Mouse (Mus musculus) left cerebral cortex, adult 9 months (tissue): ENCODE data around the gene Aldh3b3.
A peak's percentile ranks its signal among the peaks of the same experiment; 100 is the strongest.
"Not testable (repeated sequence)": the region's sequence is repeated elsewhere in the genome, so short reads cannot be mapped to it uniquely, and the experiment has no call there.

Experiments used
- DNase-seq, 2 experiments: peaks; one replicate each; pipeline ENCODE4 v3.0.0; 2022; ENCODE audit warnings: low spot score in 2 of 2

The Aldh3b3 gene

DNA sequence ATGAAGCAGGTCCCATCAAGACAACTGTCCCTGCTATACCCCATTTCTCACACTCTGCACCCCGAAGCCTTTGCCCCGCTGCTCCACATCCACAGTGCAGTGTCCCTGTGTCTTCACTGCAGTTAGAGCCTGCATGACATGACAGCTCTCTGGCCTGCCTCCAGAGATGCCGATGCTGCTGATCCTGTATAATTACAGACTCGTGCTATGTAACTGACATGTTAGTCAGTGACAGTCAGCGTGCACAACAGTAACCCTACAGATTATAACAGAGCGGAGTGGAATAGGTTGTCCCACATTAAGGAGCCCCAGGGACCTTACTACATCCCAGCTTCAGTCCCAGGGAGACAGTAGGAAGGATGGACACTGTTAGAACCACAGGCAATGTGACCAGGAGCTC, 16.2 kb downstream of the Aldh3b3 start:
- DNase-seq = not testable (repeated sequence)

- DNase-seq = no peak
Measured at GRCm38 (mm10) chr19:3975866-3976265, 17.4 kb downstream of the Aldh3b3 start.

- DNase-seq = peak in 1 of 2 experiments; percentile 90
Measured at GRCm38 (mm10) chr19:3980309-3980708, 21.9 kb downstream of the Aldh3b3 start.

GRCm38 (mm10) chr19:3980917-3981316, 22.5 kb downstream of the Aldh3b3 start:
- DNase-seq = no peak

DNA sequence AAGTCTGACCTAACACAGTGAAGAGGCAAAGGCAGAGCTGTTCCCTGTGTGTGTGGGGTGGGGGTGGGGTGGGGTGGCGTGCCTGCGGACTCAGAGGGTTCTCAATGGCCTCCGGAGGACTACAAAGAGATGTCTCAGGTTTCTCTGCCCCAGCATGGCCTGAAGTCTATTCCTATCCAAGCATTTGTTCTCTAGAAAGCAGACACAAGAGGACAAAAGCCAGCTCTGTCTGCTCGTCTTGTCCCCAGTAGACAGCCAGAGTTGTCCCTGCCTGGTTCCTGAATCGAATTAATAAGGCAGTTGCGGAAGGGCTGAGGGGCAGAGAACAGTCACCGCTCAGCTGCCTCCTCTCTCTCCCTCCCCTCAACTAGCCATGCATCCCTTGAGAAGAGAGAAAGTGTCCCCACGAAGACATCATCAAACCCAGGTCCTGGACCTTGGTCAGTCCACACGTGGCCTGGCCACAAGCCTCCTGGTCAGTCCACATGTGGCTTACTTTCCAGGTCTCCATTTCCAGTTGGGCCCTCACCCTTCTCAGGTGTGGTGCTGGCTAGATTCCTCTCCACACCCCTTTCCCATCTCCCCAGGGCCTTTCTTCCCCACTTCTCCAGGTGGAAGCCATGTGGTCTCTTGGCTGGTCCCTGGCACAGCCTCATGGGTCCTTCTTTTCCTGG, 25.2 kb downstream of the Aldh3b3 start:
- no peak for DNase-seq

- no peak for DNase-seq
Measured at GRCm38 (mm10) chr19:3985261-3985681, 26.8 kb downstream of the Aldh3b3 start.

DNA sequence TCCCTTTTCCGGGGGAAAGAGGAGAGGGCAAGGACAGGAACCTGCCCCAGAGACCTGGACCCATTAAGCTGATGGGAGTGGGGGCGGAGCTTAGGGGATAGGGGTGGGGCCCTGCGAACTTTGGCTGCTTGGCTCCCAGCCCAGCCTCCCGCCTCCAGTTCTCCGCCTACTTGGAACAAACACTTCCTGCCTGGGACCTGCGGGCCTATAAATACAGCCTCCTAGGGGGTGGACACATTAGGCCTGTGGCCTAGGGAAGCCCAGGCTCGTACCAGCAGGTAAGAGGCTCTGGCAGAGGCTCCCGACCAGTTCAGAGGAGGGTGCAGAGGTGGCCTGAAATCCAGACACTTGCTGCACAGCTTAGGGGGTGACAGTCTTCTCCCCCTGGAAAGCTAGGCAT, 27.9 kb downstream of the Aldh3b3 start, which contains the start of gene Acy3:
TSS of gene Acy3 (plus strand) at position 237 of the 400 bp plus-strand sequence.
- DNase-seq = peak in 1 of 2 experiments; percentile 43

GRCm38 (mm10) chr19:3988066-3988465, 29.6 kb downstream of the Aldh3b3 start:
- no peak for DNase-seq

GRCm38 (mm10) chr19:3988750-3989149, 30.3 kb downstream of the Aldh3b3 start:
- no peak for DNase-seq

DNA sequence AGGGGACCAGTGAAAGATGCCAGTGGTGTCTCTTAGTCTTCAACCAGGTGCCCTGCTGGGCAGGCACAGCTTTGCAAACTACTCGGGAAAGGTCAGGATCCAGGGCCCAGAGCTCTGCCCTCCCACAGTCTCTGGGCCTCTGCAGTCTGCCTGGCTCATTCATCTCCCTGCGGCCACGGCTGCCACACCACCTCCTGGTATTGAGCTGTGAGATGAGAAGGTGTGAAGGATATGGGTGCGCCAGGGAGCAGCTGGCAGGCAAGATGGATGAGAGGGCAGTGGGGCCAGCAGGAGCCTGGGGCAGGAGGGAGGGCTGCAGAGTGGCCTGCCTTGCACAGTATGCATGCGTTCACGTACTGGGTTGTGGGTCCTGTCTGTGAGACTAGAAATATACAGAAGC, 32.4 kb downstream of the Aldh3b3 start:
- no peak for DNase-seq

DNA sequence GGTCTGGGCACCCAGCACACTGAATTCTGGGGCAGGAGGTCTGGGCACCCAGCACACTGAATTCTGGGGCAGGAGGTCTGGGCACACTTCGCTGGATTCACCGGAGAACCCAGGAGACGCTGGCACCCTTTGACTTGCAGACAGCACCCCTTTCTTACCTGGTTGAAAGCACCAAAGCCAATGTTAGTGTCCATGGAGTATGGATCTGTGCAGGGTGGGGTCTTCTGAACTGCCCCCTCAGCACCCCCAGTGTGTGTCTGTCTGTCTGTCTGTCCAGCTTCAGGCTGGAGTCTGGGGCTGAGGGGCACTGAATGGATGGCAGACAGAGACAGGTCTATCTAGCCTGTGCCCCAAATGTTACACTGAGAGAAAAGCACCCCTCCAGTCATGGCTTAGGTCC, 33.1 kb downstream of the Aldh3b3 start:
- no peak for DNase-seq

DNA sequence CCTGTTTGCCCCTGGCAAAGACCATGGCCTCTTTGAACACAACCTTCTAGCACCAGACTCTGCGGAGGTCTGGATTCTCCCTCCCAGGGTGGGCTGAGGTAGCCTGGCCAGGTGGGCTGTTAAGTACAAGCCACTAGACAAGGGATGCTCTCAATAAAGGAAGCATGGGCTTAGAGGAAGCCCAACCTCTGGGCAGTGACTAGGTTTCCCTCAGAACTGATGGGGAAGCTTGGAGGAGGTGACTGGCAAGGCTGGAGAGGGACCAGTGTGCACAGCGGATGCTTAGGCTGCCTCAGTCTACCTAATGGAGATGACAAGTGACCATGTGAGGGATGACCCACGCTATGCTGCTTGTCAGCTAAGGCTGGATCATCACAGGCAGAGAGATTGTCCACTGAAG, 33.5 kb downstream of the Aldh3b3 start:
- no peak for DNase-seq

- DNase-seq = no peak
Measured at GRCm38 (mm10) chr19:3992416-3992815, 34.0 kb downstream of the Aldh3b3 start, which contains the start of gene Tbx10. TSS of gene Tbx10 (plus strand) at chr19:3992752.

DNA sequence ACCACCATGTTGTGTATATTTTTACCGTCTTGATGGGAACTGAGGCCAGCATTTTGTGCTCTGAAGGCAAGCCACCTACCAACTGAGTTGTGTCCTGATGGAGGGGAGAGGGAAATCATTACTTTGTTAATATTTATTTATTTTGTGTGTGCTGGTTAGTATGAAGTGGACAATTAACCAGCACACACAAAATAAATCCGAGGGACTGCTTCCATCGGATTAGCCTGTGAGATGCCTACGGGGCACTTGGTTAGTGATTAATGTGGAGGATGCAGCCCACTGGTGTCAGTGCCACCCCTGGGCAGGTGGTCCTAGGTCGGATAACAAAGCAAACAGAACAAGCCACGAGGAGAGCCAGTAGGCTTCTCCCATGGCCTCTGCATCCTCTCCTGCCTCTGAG, 36.5 kb downstream of the Aldh3b3 start:
- no peak for DNase-seq

GRCm38 (mm10) chr19:3995505-3995904, 37.1 kb downstream of the Aldh3b3 start:
- no peak for DNase-seq

DNA sequence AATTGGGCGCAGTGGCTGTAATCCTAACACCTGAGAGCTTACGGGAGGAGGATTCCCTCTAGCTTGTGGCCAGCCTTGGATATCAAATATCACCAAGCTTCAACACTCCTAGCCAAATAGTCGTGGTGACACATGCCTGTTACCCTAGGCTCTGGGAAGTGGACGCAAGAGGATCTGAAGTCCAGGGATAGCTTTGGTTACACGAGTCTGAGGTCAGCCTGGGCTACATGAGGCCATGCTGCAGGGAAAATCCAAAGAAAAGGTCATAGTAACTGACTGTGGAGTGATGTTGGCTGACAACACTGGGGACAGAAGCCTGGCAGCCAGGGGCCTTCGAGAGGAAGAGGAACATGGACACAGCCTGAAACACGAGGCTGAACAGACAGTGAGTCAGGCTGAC, 37.7 kb downstream of the Aldh3b3 start:
- no peak for DNase-seq

- no peak for DNase-seq
Measured at GRCm38 (mm10) chr19:3996747-3997146, 38.3 kb downstream of the Aldh3b3 start.

DNA sequence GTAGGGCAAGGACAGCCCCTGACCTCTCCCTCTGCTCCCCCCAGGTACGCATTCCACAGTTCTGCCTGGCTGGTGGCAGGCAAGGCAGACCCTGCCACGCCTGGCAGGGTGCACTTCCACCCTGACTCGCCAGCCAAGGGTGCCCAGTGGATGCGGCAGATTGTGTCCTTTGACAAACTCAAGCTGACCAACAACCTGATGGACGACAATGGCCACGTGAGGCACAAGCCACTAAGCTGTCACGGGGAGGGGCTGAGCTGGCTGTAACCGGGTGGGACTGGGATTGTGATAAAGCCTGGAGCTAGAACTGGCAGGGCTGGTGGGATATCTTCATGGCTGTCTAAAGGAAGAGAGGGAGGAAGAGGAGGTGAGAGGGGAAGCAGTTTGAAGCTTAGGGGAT, 38.8 kb downstream of the Aldh3b3 start:
- no peak for DNase-seq

DNA sequence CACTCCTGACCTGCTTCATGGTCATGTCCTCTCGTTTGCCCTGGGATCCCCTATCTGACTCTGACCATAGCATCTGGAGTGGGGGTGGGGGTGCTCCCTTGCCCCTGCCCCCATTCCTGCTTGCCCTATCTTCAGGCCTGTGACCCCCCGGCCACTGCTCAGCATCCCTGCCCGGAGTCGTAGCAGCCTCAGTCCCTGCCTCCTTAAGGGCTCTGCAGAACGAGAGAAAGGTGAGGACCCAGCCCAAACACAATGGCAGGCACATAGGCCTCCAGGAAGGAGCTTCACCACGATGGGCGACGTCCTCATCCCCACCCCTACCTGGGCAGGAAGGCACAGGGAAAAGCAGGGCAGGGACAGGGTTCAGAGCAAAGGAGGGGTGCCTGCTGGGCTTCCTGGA, 39.9 kb downstream of the Aldh3b3 start:
- DNase-seq = no peak

DNA sequence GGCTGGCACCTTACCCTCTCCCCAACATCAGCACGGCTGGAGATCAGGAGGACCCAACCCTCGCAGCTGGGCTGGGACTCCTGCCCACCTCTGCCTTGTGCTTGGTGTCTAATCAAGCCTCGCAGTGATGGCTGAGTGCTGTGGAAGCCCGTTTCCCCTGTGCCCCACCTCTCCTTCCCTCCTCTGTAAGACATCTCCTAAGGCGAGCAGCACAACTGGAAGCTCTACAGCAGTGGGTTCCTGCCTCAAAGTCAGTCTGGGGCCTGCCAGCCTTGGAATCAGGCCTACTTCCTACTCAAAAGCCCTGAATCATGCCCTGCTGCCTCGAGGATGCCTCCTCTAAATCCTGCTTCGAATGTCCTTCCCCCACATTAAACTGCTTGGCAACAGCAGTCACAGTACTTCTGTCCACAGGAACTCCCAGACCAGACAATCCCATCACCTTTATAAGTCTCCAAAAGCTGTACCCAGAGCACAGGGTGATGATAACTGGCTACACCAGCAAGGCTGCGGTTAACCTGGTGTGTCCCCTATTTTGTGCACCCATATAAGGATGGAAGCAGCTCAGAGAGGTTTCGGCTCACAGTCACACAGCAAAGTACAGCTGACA, 40.8 kb downstream of the Aldh3b3 start:
- DNase-seq = no peak

DNA sequence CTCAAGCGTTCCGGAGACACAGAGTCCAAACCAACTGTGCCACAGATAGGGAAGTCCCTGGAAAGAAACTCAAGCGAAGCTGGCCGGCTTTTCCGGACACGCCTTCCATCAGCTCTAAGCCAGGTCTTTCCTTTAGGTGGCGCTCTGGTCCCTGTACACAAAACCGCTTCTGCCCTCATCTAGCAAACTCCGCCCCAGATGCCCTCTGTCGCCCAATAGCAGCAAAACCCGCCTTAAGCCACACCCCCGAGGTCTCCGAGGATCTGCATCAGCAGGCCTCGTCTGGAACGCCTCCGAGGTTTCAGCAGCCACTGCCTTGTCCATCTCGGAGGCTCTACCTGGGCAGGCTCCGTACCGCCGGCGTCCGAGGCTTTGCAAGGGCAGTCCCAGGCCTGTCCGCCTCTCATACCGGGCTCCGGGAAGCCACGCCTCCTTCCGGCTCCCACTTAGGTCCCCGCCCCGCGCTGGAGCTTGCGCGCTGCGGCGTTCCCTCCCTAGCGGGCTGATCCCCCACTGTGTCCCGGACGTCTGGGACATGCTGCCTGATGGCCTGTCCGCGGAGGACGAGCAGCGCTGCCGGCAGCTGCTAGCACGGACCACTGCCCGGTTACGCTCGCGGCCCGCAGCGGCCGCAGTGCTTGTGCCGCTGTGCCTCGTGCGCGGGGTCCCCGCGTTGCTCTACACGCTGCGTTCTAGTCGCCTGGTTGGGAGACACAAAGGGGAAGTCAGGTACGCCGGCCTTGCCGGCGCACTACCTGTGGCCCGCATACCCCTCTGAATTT, 41.9 kb downstream of the Aldh3b3 start, which contains the start of the genes Nudt8 and Gm49405:
TSS of gene Nudt8 (plus strand) at position 462 of the 782 bp plus-strand sequence.
TSS of gene Gm49405 (plus strand) at position 508 of the 782 bp plus-strand sequence.
- peak; percentile 90 to 98 for DNase-seq

- DNase-seq = no peak
Measured at GRCm38 (mm10) chr19:4000949-4001525, 42.6 kb downstream of the Aldh3b3 start.
